Mouse (Mus musculus): ENCODE measurements at regions not wholly inside any gene's neighbourhood (a gene's known extent, or its start where the extent isn't known, plus 50 kb on each side); places are given as distances from the start of the nearest gene placed in this dataset.

GRCm38 (mm10) chr13:3723458-3724143 lies 80.5 kb downstream of the Calml3 start:
- Histone ChIP-seq H3K27me3 (ENCODE audit: control insufficient read depth, insufficient read depth, low read length) (no peaks in the 10 kb centered on the region), H3K4me2 (ENCODE audit: low read depth, severe bottlenecking) (no peak overlapping the region), H3K4me3 (ENCODE audit: low read depth, low read length) (no peak overlapping the region), H3K9me3 (ENCODE audit: control insufficient read depth, low read length) (no peaks in the 10 kb centered on the region), H3K4me1 (ENCODE audit: control insufficient read depth, insufficient read depth, low read length) (no peaks in the 10 kb centered on the region), H3K9ac (ENCODE audit: low read length) (no peak overlapping the region), H3K27ac (replicated peaks; ENCODE audit: low read depth, low read length) (no peak overlapping the region), H3K36me3 (ENCODE audit: control insufficient read depth, insufficient read depth, low read length) (no peaks in the 10 kb centered on the region)
- no peak for ATAC-seq (ENCODE audit: insufficient number of reproducible peaks, low FRiP score, low TSS enrichment, low read depth)
- DNase-seq (ENCODE audit: low spot score): no peak
- WGBS: 93% methylated on average over 5 of the region's 5 CpGs

GRCm38 (mm10) chr13:3715019-3715418 lies 81.2 kb downstream of the Asb13 start:
- H3K9ac ChIP-seq (ENCODE audit: low read length): no peak overlapping the region
- H3K4me2 ChIP-seq (ENCODE audit: low read depth, severe bottlenecking): no peak overlapping the region
- no peaks in the 10 kb centered on the region for H3K36me3 ChIP-seq (ENCODE audit: control insufficient read depth, insufficient read depth, low read length)
- 86% methylated on average over 4 of the region's 4 CpGs for WGBS
- H3K4me1 ChIP-seq (ENCODE audit: control insufficient read depth, insufficient read depth, low read length): peaks cover 13% of the 10 kb centered on the region
- H3K4me3 ChIP-seq (ENCODE audit: low read depth, low read length): no peak overlapping the region
- no peaks in the 10 kb centered on the region for H3K9me3 ChIP-seq (ENCODE audit: control insufficient read depth, low read length)
- H3K27me3 ChIP-seq (ENCODE audit: control insufficient read depth, insufficient read depth, low read length): no peaks in the 10 kb centered on the region
- ATAC-seq (ENCODE audit: insufficient number of reproducible peaks, low FRiP score, low TSS enrichment, low read depth) (no peak), DNase-seq (ENCODE audit: low spot score) (no peak)
- no peak overlapping the region for H3K27ac ChIP-seq (replicated peaks; ENCODE audit: low read depth, low read length)

- no peaks in the 10 kb centered on the region for H3K9me3 ChIP-seq (ENCODE audit: control insufficient read depth, low read length)
- H3K27ac ChIP-seq (replicated peaks; ENCODE audit: low read depth, low read length): peak overlapping the region; percentile 49; the same call in 1 of the 2 replicates
- no peak overlapping the region for H3K4me3 ChIP-seq (ENCODE audit: low read depth, low read length)
- peaks cover 22% of the 10 kb centered on the region for H3K4me1 ChIP-seq (ENCODE audit: control insufficient read depth, insufficient read depth, low read length)
- ATAC-seq (ENCODE audit: insufficient number of reproducible peaks, low FRiP score, low TSS enrichment, low read depth) (peak; percentile 85), DNase-seq (ENCODE audit: low spot score) (peak; percentile 78)
- H3K4me2 ChIP-seq (ENCODE audit: low read depth, severe bottlenecking): peak overlapping the region; percentile 16; the same call in 1 of the 2 replicates
- H3K36me3 ChIP-seq (ENCODE audit: control insufficient read depth, insufficient read depth, low read length): no peaks in the 10 kb centered on the region
- no peaks in the 10 kb centered on the region for H3K27me3 ChIP-seq (ENCODE audit: control insufficient read depth, insufficient read depth, low read length)
- 8% methylated on average over 19 of the region's 19 CpGs for WGBS
- H3K9ac ChIP-seq (ENCODE audit: low read length): no peak overlapping the region
Observed at GRCm38 (mm10) chr13:3712497-3713160, 78.8 kb downstream of the Asb13 start.

DNA sequence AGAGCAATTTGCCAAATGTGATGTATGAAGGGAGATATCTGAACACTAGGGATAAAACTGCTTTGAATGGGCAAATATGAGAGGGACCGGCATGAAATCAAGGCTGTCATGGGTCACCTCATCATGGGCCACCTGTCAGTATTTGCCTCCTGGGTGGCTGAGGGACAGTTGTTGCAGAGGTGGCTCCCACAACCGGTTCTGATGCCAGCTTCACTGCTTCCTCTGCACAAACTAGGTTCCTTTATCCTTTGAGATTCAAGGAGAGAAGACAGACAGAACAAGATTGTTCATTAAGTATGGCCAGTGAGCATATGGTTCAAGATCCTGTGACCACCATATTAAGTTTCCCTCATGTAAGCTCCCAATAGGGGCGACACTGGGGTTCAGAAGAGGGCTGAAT lies 78.3 kb downstream of the Asb13 start:
- Histone ChIP-seq H3K4me1 (ENCODE audit: control insufficient read depth, insufficient read depth, low read length) (peaks cover 22% of the 10 kb centered on the region), H3K27me3 (ENCODE audit: control insufficient read depth, insufficient read depth, low read length) (no peaks in the 10 kb centered on the region), H3K9me3 (ENCODE audit: control insufficient read depth, low read length) (no peaks in the 10 kb centered on the region), H3K4me2 (ENCODE audit: low read depth, severe bottlenecking) (no peak overlapping the region), H3K27ac (replicated peaks; ENCODE audit: low read depth, low read length) (peak overlapping the region; percentile 49; the same call in 1 of the 2 replicates), H3K4me3 (ENCODE audit: low read depth, low read length) (no peak overlapping the region), H3K9ac (ENCODE audit: low read length) (no peak overlapping the region), H3K36me3 (ENCODE audit: control insufficient read depth, insufficient read depth, low read length) (no peaks in the 10 kb centered on the region)
- DNase-seq (ENCODE audit: low spot score): no peak
- no peak for ATAC-seq (ENCODE audit: insufficient number of reproducible peaks, low FRiP score, low TSS enrichment, low read depth)
- 21% methylated on average over 3 of the region's 3 CpGs for WGBS

DNA sequence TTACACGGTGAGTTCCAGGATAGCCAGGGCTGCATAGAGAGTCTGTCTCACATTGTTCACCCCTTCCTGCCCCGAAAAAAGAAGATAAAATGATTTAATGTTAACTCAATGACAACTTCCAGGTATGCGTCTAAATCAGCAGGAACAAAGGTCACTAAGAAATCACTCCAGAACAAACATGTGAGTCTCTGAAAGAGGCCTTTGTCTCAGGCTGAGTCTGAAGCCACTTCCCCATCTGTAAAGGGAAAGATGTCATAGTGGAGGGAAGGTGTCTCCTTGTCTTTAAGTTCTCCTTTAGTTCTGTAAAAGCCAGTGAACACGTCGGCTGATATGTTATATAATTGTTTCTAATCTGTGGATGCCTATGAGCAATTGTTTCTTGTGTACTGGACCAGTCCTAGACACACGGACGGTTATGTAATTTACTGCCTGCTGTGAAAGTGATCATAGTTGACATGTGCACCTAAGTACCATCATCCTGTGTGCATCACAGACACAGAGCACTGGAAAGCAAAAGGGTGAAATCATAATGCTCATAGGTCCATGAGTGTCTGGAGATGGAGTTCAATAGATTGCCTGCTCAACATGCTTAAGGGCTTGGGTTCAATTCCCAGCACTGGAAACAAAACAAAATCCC lies 76.3 kb downstream of the Asb13 start:
- no peak for DNase-seq (ENCODE audit: low spot score)
- no peak overlapping the region for H3K4me2 ChIP-seq (ENCODE audit: low read depth, severe bottlenecking)
- H3K4me1 ChIP-seq (ENCODE audit: control insufficient read depth, insufficient read depth, low read length): peaks cover 22% of the 10 kb centered on the region
- H3K36me3 ChIP-seq (ENCODE audit: control insufficient read depth, insufficient read depth, low read length): no peaks in the 10 kb centered on the region
- ATAC-seq (ENCODE audit: insufficient number of reproducible peaks, low FRiP score, low TSS enrichment, low read depth): no peak
- WGBS: 60% methylated on average over 7 of the region's 7 CpGs
- H3K27ac ChIP-seq (replicated peaks; ENCODE audit: low read depth, low read length): peak overlapping the region; percentile 76
- H3K9me3 ChIP-seq (ENCODE audit: control insufficient read depth, low read length): no peaks in the 10 kb centered on the region
- H3K27me3 ChIP-seq (ENCODE audit: control insufficient read depth, insufficient read depth, low read length): no peaks in the 10 kb centered on the region
- H3K4me3 ChIP-seq (ENCODE audit: low read depth, low read length): no peak overlapping the region
- H3K9ac ChIP-seq (ENCODE audit: low read length): no peak overlapping the region

GRCm38 (mm10) chr13:3708896-3709631 lies 75.2 kb downstream of the Asb13 start:
- Histone ChIP-seq H3K4me1 (ENCODE audit: control insufficient read depth, insufficient read depth, low read length) (peaks cover 22% of the 10 kb centered on the region), H3K4me2 (ENCODE audit: low read depth, severe bottlenecking) (peak overlapping the region; percentile 23), H3K36me3 (ENCODE audit: control insufficient read depth, insufficient read depth, low read length) (no peaks in the 10 kb centered on the region), H3K27me3 (ENCODE audit: control insufficient read depth, insufficient read depth, low read length) (no peaks in the 10 kb centered on the region), H3K9ac (ENCODE audit: low read length) (no peak overlapping the region), H3K4me3 (ENCODE audit: low read depth, low read length) (no peak overlapping the region), H3K27ac (replicated peaks; ENCODE audit: low read depth, low read length) (peak overlapping the region; percentile 76), H3K9me3 (ENCODE audit: control insufficient read depth, low read length) (no peaks in the 10 kb centered on the region)
- 14% methylated on average over 14 of the region's 14 CpGs for WGBS
- ATAC-seq (ENCODE audit: insufficient number of reproducible peaks, low FRiP score, low TSS enrichment, low read depth) (peak; percentile 89), DNase-seq (ENCODE audit: low spot score) (peak; percentile 83)
